12 mouse cellular contexts compared by ENCODE assay signal in the genomic region with DNA sequence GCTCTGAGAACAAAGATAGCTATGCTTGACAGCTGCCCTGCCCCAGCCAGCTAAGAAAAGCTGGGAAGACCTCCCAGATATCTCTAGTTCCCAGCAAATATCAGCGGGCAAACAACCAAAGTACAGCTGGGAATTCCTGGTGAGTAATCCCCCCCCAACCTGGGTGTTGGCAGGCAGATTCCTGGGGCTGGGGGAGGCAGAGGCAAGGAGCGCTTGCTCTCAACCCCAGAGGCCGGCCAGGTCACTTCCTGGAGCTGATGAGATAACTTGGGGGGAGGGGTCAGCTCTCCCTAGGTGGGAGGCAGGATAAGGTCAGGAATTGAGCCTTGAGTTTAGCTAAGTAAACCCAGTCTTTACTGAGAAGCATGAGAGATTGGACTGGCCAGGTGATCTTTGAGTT. TPM values are rescaled to one million over a fixed set of nuclear protein-coding genes. Genes with fewer than 3 reads are reported as not detected.
DNase-seq lines count a peak whose midpoint lies in the region; ATAC-seq and TF ChIP-seq lines count a peak whose summit lies in the region.
"Had no signal": no experiment of that assay in that cellular context is flagged by ENCODE, and none has a peak within 500 bp of the region (broad histone marks: within the 10 kb centered on the region; RNA-seq: fewer than 3 reads in every experiment).

No protein-coding gene starts in this region.

- no peak for ATAC-seq in heart, embryonic 13.5 days (ENCODE audit: extremely low read depth, insufficient number of reproducible peaks, low FRiP score, low TSS enrichment)
- no peak for ATAC-seq in lung, embryonic 15.5 days (ENCODE audit: borderline replicate concordance, extremely low read depth, low FRiP score, low TSS enrichment)
- peak; percentile 43 for ATAC-seq in intestine, embryonic 16.5 days
- ATAC-seq: midbrain, embryonic 15.5 days had no signal

- H3K27ac ChIP-seq in heart, embryonic 13.5 days (replicated peaks): peak overlapping the region; percentile 79
- H3K27ac ChIP-seq in lung, embryonic 15.5 days: peak overlapping the region; percentile 68
- peak overlapping the region; percentile 79 for H3K27ac ChIP-seq in ES-E14 (ENCODE audit: insufficient read depth, low read depth, low read length, poor library complexity, severe bottlenecking)
- peak overlapping the region; percentile 60 for H3K27ac ChIP-seq in intestine, embryonic 16.5 days (ENCODE audit: low read length)
- H3K27ac ChIP-seq: gastrocnemius, adult 2 months; limb, embryonic 13.5 days; midbrain, embryonic 15.5 days had no signal

- H3K4me1 ChIP-seq in heart, embryonic 13.5 days: peaks cover 39% of the 10 kb centered on the region
- peaks cover 23% of the 10 kb centered on the region for H3K4me1 ChIP-seq in lung, embryonic 15.5 days
- H3K4me1 ChIP-seq in lung, adult 2 months (ENCODE audit: control insufficient read depth, insufficient read depth, low read length): 0 out of 2 replicates have a peak, but pooled peaks cover 3% of the 10 kb centered on the region
- H3K4me1 ChIP-seq in ES-E14 (ENCODE audit: control insufficient read depth in 2 of 2, insufficient read depth in 2 of 2, low read length in 2 of 2, poor library complexity in 1 of 2): peaks cover 8 to 17% of the 10 kb centered on the region in 2 experiments
- peaks cover 12% of the 10 kb centered on the region for H3K4me1 ChIP-seq in intestine, embryonic 16.5 days (ENCODE audit: control insufficient read depth, insufficient read depth, low read length)
- H3K4me1 ChIP-seq: midbrain, embryonic 15.5 days had no signal

- H3K9ac ChIP-seq in heart, embryonic 13.5 days: peak overlapping the region; percentile 53
- H3K9ac ChIP-seq in lung, embryonic 15.5 days: no peak overlapping the region
- 0 out of 2 replicates have a peak overlapping the region, but pooled peaks have one; percentile 40 for H3K9ac ChIP-seq in ES-E14 (ENCODE audit: insufficient read depth, low read depth, low read length, poor library complexity, severe bottlenecking)
- 0 out of 2 replicates have a peak overlapping the region, but pooled peaks have one; percentile 21 for H3K9ac ChIP-seq in intestine, embryonic 16.5 days (ENCODE audit: low read depth, low read length)
- H3K9ac ChIP-seq: limb, embryonic 13.5 days; midbrain, embryonic 15.5 days had no signal

- DNase-seq in heart, adult 11 months: no peak
- no peak for DNase-seq in lung, adult 2 months
- peak; percentile 66 for DNase-seq in ES-E14 (ENCODE audit: low read depth, low spot score)
- no peak for DNase-seq in left cerebral cortex, adult 18-20 months (ENCODE audit: low spot score in 2 of 2)
- no peak for DNase-seq in spleen, postnatal 4 days (ENCODE audit: low spot score in 2 of 2)
- DNase-seq: gastrocnemius, adult 2 months; kidney, postnatal 25 days had no signal

- H3K36me3 ChIP-seq in heart, embryonic 13.5 days: no peaks in the 10 kb centered on the region
- no peaks in the 10 kb centered on the region for H3K36me3 ChIP-seq in lung, embryonic 15.5 days
- H3K36me3 ChIP-seq in ES-E14 (ENCODE audit: control insufficient read depth, insufficient read depth, low read length, poor library complexity, severe bottlenecking): no peaks in the 10 kb centered on the region
- H3K36me3 ChIP-seq in intestine, embryonic 16.5 days (ENCODE audit: control insufficient read depth, insufficient read depth, low read length): no peaks in the 10 kb centered on the region
- H3K36me3 ChIP-seq: limb, embryonic 13.5 days; midbrain, embryonic 15.5 days had no signal

- H3K4me3 ChIP-seq in heart, embryonic 13.5 days: no peak overlapping the region
- H3K4me3 ChIP-seq in lung, embryonic 15.5 days: no peak overlapping the region
- no peak overlapping the region for H3K4me3 ChIP-seq in lung, adult 2 months (replicated peaks; ENCODE audit: extremely low read depth, low read depth, low read length)
- no peak overlapping the region; a peak in 1 of 4 replicates for H3K4me3 ChIP-seq in ES-E14 (ENCODE audit: insufficient read depth in 1 of 2, low read depth in 1 of 2, low read length in 2 of 2, poor library complexity in 1 of 2, severe bottlenecking in 1 of 2)
- H3K4me3 ChIP-seq in intestine, embryonic 16.5 days (ENCODE audit: low read length): no peak overlapping the region
- H3K4me3 ChIP-seq: gastrocnemius, adult 2 months; limb, embryonic 13.5 days; midbrain, embryonic 15.5 days had no signal

- no peaks in the 10 kb centered on the region for H3K9me3 ChIP-seq in heart, embryonic 13.5 days
- no peaks in the 10 kb centered on the region for H3K9me3 ChIP-seq in lung, embryonic 15.5 days
- H3K9me3 ChIP-seq in ES-E14 (ENCODE audit: control insufficient read depth, insufficient read depth, low read depth, low read length): no peaks in the 10 kb centered on the region
- H3K9me3 ChIP-seq in intestine, embryonic 16.5 days (ENCODE audit: control insufficient read depth, low read length): no peaks in the 10 kb centered on the region
- H3K9me3 ChIP-seq: limb, embryonic 13.5 days; midbrain, embryonic 15.5 days had no signal

- peak overlapping the region; percentile 31 for H3K4me2 ChIP-seq in heart, embryonic 13.5 days
- no peak overlapping the region for H3K4me2 ChIP-seq in lung, embryonic 15.5 days
- H3K4me2 ChIP-seq in intestine, embryonic 16.5 days (ENCODE audit: low read depth, low read length): no peak overlapping the region
- H3K4me2 ChIP-seq: limb, embryonic 13.5 days; midbrain, embryonic 15.5 days had no signal

- TF ChIP-seq POLR2A in lung, adult 2 months (IDR thresholded peaks at IDR 0.05; ENCODE audit: borderline replicate concordance, extremely low read depth, low read depth, low read length): no peak

- no peak for TF ChIP-seq CTCF in lung, adult 2 months (IDR thresholded peaks at IDR 0.05; ENCODE audit: insufficient read depth, low read length)

- WGBS in heart, embryonic 13.5 days: 5% methylated on average over 3 of the region's 3 CpGs
- 11% methylated on average over 3 of the region's 3 CpGs for WGBS in lung, embryonic 15.5 days
- WGBS in lung, adult 2 months: 39% methylated on average over 3 of the region's 3 CpGs
- WGBS in intestine, embryonic 16.5 days: 25% methylated on average over 3 of the region's 3 CpGs

- H3K27me3 ChIP-seq in heart, embryonic 13.5 days (replicated peaks): no peaks in the 10 kb centered on the region
- H3K27me3 ChIP-seq in lung, embryonic 15.5 days: no peaks in the 10 kb centered on the region
- no peaks in the 10 kb centered on the region for H3K27me3 ChIP-seq in intestine, embryonic 16.5 days (replicated peaks; ENCODE audit: control insufficient read depth, insufficient read depth, low read length)
- H3K27me3 ChIP-seq: limb, embryonic 13.5 days; midbrain, embryonic 15.5 days had no signal

- in situ Hi-C loops in ES-E14 (cut with MboI; ENCODE audit: low sequenced_read_pairs in 2 of 2, unreplicated experiment in 2 of 2): no loop called here

TF ChIP-seq in ES-E14, 5 proteins besides CTCF, POLR2A, EP300 and RAD21:
- TF ChIP-seq CHD2 (IDR thresholded peaks at IDR 0.05; ENCODE audit: low read depth, low read length): no peak
- no peak for TF ChIP-seq MAFK (IDR thresholded peaks at IDR 0.05; ENCODE audit: insufficient read depth, low read depth, low read length)
- no peak for TF ChIP-seq ZC3H11A (IDR thresholded peaks at IDR 0.05; ENCODE audit: borderline replicate concordance, low read depth, low read length)
- TF ChIP-seq ZNF384 (IDR thresholded peaks at IDR 0.05; ENCODE audit: low read depth, low read length): no peak
- no peak for TF ChIP-seq HCFC1 (IDR thresholded peaks at IDR 0.05; ENCODE audit: borderline replicate concordance, insufficient read depth, low read length)

RNA-seq across cellular contexts. Expression of a gene that starts 10.8 kb away (rescaled TPM):
- polyA plus RNA-seq in heart, embryonic 13.5 days (2015; fragmentation: Nextera tagmentation; extraction: Ambion mirVana): 39.5 and 40.4 TPM in 2 replicates
- polyA plus RNA-seq in lung, embryonic 15.5 days (2015; fragmentation: Nextera tagmentation; extraction: Ambion mirVana): 53.4 and 57.3 TPM in 2 replicates
- 74.9 and 95.5 TPM in 2 replicates for polyA plus RNA-seq in lung, adult 2 months (2012; rRNA removed)
- 235 and 255 TPM in 2 replicates for total RNA-seq in ES-E14 (2012; rRNA removed)
- 44.5 and 46.8 TPM in 2 replicates for polyA plus RNA-seq in intestine, embryonic 16.5 days (2015; fragmentation: Nextera tagmentation; extraction: Ambion mirVana)
- total RNA-seq in left cerebral cortex, adult 18-20 months (2021): 100 to 1,000 TPM; 107 to 115 TPM
